Mouse (Mus musculus): Measurements from ENCODE around the gene Sec23a.

GRCm38 (mm10) chr12:59056222-59056621, 44.4 kb upstream of the Sec23a start:
- TF ChIP-seq USF1 (IDR thresholded peaks at IDR 0.05; ENCODE audit: low read depth) (no peak), POLR2AphosphoS2 (IDR thresholded peaks at IDR 0.05; ENCODE audit: insufficient read length, low read depth) (no peak), POLR2A (IDR thresholded peaks at IDR 0.05; ENCODE audit: insufficient read length, low read depth) (no peak), MYOD1 (IDR thresholded peaks at IDR 0.05; ENCODE audit: control insufficient read depth in 1 of 3, insufficient read length in 2 of 3, low read depth in 2 of 3) (no peak), E2F4 (IDR thresholded peaks at IDR 0.05; ENCODE audit: insufficient read depth) (no peak), TCF12 (IDR thresholded peaks at IDR 0.05; ENCODE audit: insufficient read depth, poor library complexity, severe bottlenecking) (no peak), MYOG (IDR thresholded peaks at IDR 0.05; ENCODE audit: control insufficient read depth in 1 of 3, insufficient read depth in 1 of 3, insufficient read length in 2 of 3, low read depth in 2 of 3) (no peak), CEBPB (IDR thresholded peaks at IDR 0.05; ENCODE audit: insufficient read depth, poor library complexity, severe bottlenecking) (no peak)
